Mouse (Mus musculus) splenic B cell, adult 2 months (primary cell): Measurements from ENCODE around the gene Gpn2.

Source experiments
- DNase-seq: peaks from one replicate; pipeline ENCODE4 v3.0.0-alpha.2; 2011; ENCODE audit warnings: low read depth, low spot score
- H3K27me3 ChIP-seq: 2 replicates; pipeline ENCODE4 v1.6.1; 2012; ENCODE audit warnings: mild to moderate bottlenecking, low read length, moderate library complexity, mixed read lengths; ENCODE audit not compliant: control insufficient read depth, poor library complexity, insufficient read depth, severe bottlenecking
- H3K36me3 ChIP-seq: 2 replicates; pipeline ENCODE4 v1.6.1; 2012; ENCODE audit warnings: mild to moderate bottlenecking, low read length, moderate library complexity, mixed read lengths; ENCODE audit not compliant: control insufficient read depth, poor library complexity, insufficient read depth, severe bottlenecking

Gpn2 gene

DNA sequence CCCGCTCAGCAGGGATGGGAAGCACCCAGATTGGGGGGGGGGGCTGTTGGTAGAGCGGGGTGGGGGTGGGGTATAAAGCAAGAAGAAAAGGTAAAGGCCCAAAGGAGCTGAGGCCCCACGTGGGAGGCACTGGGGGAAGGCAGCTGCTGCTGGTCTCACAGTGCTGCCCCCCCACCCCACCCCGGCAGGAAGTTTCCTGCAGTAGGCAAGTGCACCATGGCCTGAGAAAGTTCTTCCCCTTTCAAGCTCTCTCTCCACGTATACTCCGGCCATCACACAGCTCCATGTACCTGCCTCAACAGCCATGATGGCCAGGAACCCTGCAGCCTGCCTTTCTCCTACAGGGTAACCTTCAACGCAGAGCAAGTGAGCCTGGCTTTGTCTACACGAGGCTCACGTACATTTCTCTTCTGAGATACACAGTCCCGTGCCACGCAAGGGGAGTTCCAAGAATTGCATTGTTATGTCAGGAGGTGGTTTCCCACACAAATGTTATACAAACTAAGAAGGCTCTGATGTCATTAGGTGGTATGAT lies 38.1 kb downstream of the Gpn2 start:
- Histone ChIP-seq H3K27me3 (no peaks in the 10 kb centered on the region), H3K36me3 (peaks cover 4% of the 10 kb centered on the region; the same call in 1 of the 2 replicates)
- DNase-seq = peak; percentile 93

DNA sequence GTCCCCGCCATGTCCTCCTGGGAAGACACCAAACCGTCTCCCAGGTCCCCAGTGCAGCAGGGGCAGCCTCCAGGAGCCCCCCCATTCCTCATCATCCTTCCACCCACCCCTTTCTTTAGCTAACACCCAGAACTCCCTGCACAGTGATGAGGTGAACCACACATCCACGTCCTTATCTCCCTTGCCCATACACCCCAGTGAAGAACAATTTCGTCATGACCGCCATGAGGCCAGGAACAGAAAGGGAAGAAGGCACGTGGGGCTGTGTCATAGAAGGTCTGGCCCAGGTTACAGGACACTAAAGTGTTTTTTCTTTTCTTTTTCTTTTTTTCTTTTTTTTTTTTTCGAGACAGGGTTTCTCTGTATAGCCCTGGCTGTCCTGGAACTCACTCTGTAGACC lies 40.7 kb downstream of the Gpn2 start:
- Histone ChIP-seq H3K36me3 (no peaks in the 10 kb centered on the region; the same call in 1 of the 2 replicates), H3K27me3 (no peaks in the 10 kb centered on the region)
- no peak for DNase-seq

DNA sequence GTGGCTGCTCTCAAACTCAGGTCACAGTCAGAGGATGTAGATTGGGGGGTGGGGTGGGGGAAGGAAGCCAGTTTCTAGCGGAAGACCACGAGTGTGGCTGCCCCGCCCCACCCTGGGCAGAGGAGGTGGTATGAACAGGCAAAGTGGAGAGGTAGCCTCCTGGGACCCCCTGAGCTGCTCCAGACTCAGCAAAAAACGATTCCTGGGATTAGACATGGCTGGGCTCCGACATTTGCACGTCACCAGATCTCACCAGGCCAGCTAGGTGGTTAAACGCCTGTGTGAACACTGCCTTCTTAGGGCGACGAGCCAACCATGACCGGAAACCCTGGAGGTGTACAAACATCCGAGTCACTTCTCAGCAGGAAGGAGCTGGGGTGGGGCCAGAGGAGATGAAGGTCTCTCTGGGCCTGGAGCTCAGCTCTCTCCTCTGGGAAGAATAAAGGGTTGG lies 41.5 kb downstream of the Gpn2 start:
- DNase-seq = peak; percentile 87

DNA sequence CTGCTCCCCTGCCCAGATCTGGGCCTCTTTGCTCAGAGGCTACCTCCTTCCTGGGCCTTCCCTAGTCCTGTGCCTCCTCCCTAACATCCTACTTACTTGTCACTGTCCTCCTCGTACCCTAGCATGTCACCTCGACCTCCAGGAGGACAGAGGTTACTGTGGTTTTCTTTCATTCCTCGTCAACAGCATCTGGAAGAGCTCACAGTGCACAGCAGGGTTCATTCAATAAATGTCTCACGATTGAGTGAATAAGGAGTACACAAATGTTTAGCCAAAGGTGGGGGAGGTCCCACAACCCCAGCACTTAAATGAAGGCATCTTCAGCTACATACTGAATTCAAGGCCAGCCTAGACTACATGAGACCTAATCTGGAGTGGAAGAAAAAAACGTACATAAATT lies 42.1 kb downstream of the Gpn2 start:
- Histone ChIP-seq H3K36me3 (no peaks in the 10 kb centered on the region; the same call in 1 of the 2 replicates), H3K27me3 (no peaks in the 10 kb centered on the region)
- DNase-seq = no peak

More for the DNA sequence above, 41.5 kb downstream of the Gpn2 start:
- Histone ChIP-seq H3K36me3 (no peaks in the 10 kb centered on the region; the same call in 1 of the 2 replicates), H3K27me3 (no peaks in the 10 kb centered on the region)

DNA sequence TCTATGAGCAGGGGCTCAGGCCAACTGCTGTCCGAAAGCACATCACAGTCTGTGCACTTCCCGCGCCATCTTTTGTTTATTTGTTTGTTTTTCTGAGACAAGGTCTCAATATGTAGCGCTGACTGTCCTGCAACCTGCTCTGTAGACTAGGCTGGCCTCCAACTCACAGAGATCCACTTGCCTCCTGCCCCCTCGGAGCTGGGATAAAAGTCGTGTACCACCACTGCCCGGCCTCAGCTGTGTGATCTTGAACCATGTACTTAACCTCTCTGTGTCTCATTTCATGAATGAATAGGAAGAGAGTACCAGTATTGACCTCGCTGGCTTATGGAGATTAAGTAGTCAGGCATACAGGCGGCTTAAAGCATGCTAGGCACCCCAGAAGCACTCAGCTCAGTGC lies 42.5 kb downstream of the Gpn2 start:
- no peaks in the 10 kb centered on the region; the same call in 1 of the 2 replicates for H3K36me3 ChIP-seq
- no peak for DNase-seq
- no peaks in the 10 kb centered on the region for H3K27me3 ChIP-seq

DNA sequence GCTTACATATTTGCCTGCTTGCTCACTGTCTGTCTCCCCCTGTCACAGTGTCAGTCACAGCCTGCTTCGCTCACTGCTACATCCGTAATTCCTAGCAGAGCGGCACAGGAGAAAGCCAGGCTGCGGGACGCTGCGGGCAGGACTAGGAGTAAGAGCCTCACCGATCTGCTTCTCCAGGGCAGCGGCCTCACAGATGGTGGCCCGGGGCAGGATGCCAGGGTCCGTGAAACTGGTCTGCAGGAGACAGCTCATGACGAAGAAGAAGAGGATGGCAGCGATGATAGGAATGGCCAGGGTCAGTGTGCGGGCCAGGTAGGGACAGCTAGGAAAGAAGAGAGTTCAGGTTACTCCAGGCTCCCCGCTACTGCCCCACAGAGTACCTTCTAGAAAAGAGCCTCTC lies 42.9 kb downstream of the Gpn2 start:
- no peak for DNase-seq
- Histone ChIP-seq H3K36me3 (no peaks in the 10 kb centered on the region; the same call in 1 of the 2 replicates), H3K27me3 (no peaks in the 10 kb centered on the region)

DNA sequence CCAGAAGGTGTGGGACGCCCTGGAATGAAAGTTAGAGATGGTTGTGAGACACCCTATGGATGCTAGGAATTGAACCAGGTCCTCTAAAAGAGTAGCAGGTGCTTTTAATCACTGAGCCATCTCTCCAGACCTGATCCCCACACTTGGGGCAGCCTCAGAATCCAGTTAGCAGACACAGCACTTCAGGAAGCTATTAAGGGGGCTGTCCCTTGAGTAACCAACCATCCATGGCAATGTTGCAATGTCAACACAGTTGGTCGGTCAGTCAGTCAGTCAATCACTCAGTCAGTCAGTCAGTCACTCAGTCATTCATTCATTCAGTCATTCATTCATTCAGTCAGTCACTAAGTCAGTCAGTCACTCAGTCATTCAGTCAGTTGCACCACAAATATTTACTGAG lies 44.4 kb downstream of the Gpn2 start:
- no peaks in the 10 kb centered on the region; the same call in 1 of the 2 replicates for H3K36me3 ChIP-seq
- H3K27me3 ChIP-seq = no peaks in the 10 kb centered on the region
- peak; percentile 48 for DNase-seq

DNA sequence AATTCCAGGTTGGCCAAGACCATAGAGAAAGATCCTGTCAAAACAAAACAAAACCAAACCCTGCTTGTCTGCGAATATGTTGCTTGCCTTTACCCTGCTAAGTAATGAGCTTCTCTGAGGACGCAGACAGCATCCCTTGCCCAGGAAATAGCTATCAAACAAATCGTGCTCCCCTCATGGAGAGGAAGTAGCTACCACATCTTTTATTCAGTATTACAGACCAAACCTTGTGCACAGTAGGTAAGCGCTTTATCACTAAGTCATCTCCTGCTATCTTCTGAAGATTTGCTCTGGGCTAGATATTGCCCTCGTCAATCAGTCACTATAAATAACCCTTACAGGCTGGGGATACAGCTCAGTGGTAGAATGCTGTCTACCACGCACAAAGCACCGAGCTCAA lies 45.0 kb downstream of the Gpn2 start:
- H3K36me3 ChIP-seq = no peaks in the 10 kb centered on the region; the same call in 1 of the 2 replicates
- no peak for DNase-seq

DNA sequence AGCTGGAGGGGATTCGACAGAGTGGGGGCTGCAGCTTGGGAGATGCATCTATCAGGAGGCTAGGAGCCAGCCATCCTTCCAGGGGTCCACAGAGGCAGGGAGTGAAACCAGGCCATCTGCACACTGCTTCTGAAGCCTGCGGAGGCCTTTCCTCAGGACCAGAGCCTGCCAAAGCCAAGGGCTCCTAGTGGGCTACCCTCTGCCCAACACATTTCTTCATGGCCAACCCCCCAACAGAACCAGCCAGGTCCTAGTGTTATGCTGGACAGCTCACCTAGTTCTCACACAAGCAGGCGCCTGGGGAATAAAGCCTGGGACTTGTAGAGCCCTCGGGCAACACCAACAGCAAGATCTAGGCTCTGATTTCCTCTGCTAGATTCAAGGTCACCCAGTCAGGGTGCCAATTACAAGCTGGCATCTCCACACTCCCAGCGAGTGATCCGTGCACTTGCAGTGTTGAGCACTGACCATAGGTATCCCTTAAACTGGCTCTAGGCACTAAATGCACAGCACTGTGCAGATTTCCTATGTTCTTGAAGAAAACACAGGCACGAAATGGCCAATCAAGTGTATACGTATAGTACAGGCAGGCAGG lies 46.3 kb downstream of the Gpn2 start:
- DNase-seq = no peak
- no peaks in the 10 kb centered on the region for H3K27me3 ChIP-seq
- H3K36me3 ChIP-seq = no peaks in the 10 kb centered on the region; the same call in 1 of the 2 replicates

More for the DNA sequence above, 45.0 kb downstream of the Gpn2 start:
- H3K27me3 ChIP-seq = no peaks in the 10 kb centered on the region

DNA sequence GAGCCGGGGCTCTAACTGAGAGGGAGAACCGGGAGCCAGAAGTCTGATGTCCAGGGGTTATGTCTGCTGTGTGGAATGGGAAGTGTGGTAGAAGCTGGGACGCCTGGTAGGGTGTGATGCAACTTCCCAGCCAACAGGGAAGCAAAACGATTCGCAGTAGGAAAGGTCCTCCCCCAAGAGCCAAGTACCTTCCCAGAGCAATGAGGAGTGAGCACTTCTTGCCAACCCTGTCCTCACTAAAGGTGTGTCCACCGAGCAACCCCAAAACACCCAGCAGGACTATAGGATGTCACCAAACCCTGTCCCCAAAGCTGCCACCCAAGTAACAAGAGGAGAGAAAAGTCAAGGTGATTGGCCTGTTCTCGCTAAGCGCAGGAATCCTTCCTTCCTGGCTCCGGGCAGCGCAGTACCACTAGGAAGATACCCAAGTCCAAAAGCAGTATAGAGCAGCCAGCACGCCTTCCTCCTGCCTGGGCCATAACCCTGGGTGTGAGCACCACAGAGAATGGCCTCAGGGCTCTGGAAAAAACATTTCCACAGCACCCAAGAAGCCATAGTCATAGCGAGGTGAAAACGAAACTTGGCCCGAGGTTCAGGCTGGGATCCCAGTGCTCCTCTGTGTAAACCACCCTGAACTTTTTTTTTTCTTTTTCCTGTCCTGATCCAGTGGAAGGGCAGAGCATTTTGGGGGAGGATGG lies 47.1 kb downstream of the Gpn2 start:
- Histone ChIP-seq H3K36me3 (no peaks in the 10 kb centered on the region; the same call in 1 of the 2 replicates), H3K27me3 (no peaks in the 10 kb centered on the region)
- no peak for DNase-seq

DNA sequence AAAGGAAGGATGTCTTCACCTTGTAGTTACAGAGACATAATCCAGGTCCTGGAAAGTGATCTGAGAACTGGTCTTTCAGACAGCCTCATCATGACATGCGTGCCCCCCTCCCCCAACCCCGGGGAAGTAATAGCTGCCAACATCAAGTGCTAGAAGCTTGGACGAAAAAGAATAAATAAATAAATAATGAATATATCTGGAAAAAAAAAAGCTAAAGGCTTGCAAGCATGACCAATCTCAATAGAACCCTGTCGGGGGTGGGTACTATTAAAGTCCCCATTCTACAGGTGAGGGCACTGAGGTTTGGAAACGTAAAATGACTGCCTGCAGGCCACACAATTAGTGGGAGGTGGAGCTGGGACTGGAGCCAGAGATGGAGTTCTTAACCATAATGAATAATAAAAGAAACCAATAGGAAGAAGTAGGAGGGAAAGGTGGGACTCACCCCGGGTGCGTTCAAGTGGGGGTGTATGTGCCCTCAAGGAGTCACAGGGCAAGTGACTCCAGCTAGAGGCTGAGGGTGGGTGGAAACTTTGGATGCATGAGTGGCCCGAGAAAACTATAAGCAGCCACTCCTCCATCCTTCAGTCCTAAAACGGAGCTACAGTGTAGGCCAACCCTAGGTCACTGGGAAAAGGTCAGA lies 47.7 kb downstream of the Gpn2 start:
- Histone ChIP-seq H3K36me3 (no peaks in the 10 kb centered on the region; the same call in 1 of the 2 replicates), H3K27me3 (no peaks in the 10 kb centered on the region)
- DNase-seq = peak; percentile 77

DNA sequence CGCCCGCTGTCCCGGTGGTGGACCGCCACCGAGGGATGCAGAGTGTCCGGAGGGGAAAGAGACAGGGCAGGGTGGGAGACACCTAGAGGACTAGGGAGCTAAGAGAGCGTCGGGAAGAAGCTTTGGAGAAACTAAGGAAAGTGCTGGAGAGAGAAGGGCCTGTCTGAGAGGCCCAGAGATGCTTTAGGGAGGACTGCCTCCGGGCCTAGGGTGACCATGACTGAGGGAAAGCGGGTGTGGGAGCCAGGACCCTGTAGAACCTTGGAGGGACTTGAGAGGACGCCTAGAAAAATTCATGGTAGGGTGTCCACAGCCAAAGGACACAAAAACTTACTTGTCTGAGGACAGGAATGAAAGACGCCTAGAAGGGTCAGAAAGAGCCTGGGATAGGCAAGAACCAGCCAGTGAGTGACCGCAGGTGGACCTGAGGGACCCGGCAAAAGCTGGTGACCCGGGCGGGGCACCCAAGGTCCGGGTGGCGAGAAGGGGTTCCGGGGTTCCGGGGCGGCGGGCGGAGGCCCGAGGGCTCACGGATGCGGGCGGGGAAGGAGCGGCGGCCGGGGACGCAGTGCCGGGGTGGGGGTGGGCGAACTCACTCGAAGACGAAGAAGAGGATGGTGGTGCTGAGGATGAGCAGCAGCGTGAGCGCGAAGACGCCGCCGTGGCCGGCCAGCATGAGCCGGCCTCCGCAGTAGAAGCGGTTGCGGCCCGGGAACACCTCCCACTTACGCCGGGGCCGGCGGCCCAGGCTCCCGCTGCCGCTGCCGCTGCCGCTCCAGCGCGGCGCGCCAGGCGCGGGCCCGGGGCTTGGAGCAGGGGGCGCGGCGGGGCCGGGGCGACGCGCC lies 48.5 kb downstream of the Gpn2 start:
- Histone ChIP-seq H3K36me3 (no peaks in the 10 kb centered on the region; the same call in 1 of the 2 replicates), H3K27me3 (no peaks in the 10 kb centered on the region)
- DNase-seq = no peak

DNA sequence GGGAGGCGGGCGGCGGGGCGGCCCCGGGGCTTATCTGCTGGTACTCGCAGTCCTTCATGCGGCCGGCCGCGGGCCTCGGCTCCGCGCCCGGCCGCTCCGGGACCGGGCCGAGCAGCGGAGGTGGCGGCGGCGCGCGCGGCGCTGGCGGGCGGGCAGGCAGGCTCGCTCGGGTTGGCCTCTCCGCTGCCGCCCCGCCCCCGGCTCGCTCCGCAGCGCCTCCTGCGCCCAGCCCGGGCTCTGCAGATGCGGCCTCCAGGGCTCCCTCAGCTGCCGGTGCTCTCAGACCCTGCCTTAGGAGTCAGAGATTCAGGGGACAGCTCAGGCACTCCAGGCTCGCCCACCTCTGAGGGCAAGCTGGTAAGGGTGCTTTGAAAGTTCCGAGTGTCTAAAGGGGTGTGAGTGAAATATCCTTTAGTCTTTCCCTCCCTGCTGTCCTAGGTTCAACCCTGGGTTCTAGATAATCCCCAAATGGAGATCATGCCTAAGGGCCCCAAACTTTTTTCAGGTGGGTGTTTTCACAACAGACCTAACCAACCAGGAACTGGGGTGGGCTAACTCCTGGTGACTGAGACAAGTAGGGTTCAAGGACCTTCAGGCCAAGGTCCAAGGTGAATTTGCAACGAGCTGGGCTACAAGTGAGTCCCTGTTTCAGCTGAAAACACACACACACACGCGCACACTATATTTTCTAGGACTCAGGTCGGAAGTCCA lies 49.3 kb downstream of the Gpn2 start:
- Histone ChIP-seq H3K36me3 (no peaks in the 10 kb centered on the region), H3K27me3 (no peaks in the 10 kb centered on the region)
- peak; percentile 90 for DNase-seq

DNA sequence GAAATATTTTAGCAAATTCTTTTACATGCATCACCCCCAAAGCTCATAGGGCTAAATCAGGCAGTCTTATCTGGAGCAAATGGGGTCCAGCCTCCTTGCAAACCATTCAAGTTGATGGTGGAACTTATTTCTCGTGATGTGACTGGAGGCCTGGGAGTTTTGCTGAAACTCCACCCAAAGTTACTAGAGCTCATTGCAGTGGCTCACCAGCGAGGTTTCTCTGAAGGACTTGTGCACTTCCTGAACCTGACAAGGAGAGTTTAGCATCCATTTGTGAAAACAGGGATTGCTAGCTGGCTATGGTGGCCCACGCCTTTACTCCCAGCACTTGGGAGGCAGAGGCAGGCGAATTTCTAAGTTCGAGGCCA lies 49.9 kb downstream of the Gpn2 start:
- Histone ChIP-seq H3K27me3 (no peaks in the 10 kb centered on the region), H3K36me3 (no peaks in the 10 kb centered on the region)
- no peak for DNase-seq
